Mouse (Mus musculus): Measurements from ENCODE around the gene Best3. TPM values are rescaled to one million over a fixed set of nuclear protein-coding genes. Genes with fewer than 3 reads are reported as not detected.
A peak's percentile ranks its signal among the peaks of the same experiment; 100 is the strongest.

Gene Best3
- polyA plus RNA-seq, 1 experiment from 2014 or later = 0.21 TPM

DNA sequence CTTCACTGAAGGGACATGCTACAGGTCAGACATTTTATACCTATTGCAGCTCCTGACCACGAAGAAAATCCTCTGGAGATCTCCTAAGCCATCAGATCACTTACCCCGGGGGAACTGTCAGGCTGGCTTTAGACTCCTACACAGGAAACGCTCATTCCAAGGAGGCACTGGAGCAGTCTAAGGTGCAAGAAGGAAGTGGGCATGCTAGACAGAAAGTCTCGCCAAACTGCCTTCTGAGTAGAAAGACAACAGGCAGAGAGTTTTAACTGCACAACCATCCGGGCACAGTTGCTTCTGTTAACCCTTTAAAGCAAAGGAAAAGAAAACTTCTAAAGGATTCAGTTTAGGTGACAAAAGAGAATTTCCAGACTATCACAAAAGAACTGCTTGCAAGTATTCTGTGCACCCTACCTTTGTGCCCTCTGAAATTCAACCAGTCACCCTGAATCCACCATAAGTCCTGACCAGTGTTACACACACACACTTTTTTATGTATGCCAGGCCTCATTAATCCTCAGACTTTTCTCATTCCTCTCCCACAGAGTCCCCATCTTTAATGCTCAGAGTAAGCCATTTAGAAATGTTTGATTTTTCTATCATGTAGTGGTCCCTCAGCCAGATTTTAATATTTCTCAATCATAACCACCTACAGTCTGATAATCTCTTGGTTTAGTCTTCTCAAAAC, 28.1 kb upstream of the Best3 start:
- H3K4me1 ChIP-seq = no peaks in the 10 kb centered on the region; the same call in 1 of the 2 replicates

GRCm38 (mm10) chr10:116962152-116962551, 24.0 kb upstream of the Best3 start:
- no peak overlapping the region for H3K4me2 ChIP-seq
- ATAC-seq (ENCODE audit: insufficient number of reproducible peaks, insufficient read depth, low FRiP score, low TSS enrichment, low read depth) = no peak
- no peaks in the 10 kb centered on the region for H3K9me3 ChIP-seq
- WGBS = 65% methylated on average over 14 of the region's 14 CpGs
- no peak overlapping the region for H3K9ac ChIP-seq
- H3K4me1 ChIP-seq = peaks cover 3% of the 10 kb centered on the region; the same call in 1 of the 2 replicates
- H3K27me3 ChIP-seq = no peaks in the 10 kb centered on the region
- no peak overlapping the region for H3K4me3 ChIP-seq
- no peaks in the 10 kb centered on the region for H3K36me3 ChIP-seq
- no peak overlapping the region for H3K27ac ChIP-seq

More for the DNA sequence above, 28.1 kb upstream of the Best3 start:
- H3K27ac ChIP-seq = no peak overlapping the region
- H3K4me2 ChIP-seq = no peak overlapping the region
- H3K36me3 ChIP-seq = 0 out of 2 replicates have a peak, but pooled peaks cover 3% of the 10 kb centered on the region
- H3K27me3 ChIP-seq = no peaks in the 10 kb centered on the region
- no peaks in the 10 kb centered on the region for H3K9me3 ChIP-seq
- WGBS = 23% methylated on average over 5 of the region's 5 CpGs
- no peak overlapping the region for H3K4me3 ChIP-seq
- no peak overlapping the region for H3K9ac ChIP-seq
- no peak for ATAC-seq (ENCODE audit: insufficient number of reproducible peaks, insufficient read depth, low FRiP score, low TSS enrichment, low read depth)

- no peaks in the 10 kb centered on the region for H3K27me3 ChIP-seq
- no peak overlapping the region for H3K4me2 ChIP-seq
- 67% methylated on average over 17 of the region's 17 CpGs for WGBS
- peaks cover 3% of the 10 kb centered on the region; the same call in 1 of the 2 replicates for H3K4me1 ChIP-seq
- no peaks in the 10 kb centered on the region for H3K9me3 ChIP-seq
- H3K9ac ChIP-seq = no peak overlapping the region
- no peak overlapping the region for H3K27ac ChIP-seq
- no peak overlapping the region for H3K4me3 ChIP-seq
- no peak for ATAC-seq (ENCODE audit: insufficient number of reproducible peaks, insufficient read depth, low FRiP score, low TSS enrichment, low read depth)
- H3K36me3 ChIP-seq = no peaks in the 10 kb centered on the region
Measured at GRCm38 (mm10) chr10:116962803-116963202, 23.3 kb upstream of the Best3 start.

DNA sequence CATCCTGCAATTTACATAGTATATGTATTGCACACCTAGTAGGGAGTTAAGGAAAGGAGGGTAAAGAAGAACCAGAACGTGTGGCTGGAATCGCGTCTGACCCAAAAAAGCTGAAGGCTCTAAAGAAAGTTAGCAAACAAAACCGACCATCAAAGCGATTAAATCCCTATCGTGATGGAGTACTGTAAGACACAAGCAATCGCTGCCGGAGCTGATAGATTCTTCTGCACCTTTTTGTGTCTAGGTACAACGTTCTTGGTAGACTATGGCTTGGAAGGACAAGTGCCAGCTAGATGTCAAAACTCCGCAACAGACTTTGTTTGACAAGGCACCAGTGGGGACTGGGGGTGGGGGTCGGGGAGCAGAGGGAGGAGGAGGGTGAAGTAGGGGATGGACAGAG, 22.0 kb upstream of the Best3 start:
- no peaks in the 10 kb centered on the region for H3K36me3 ChIP-seq
- H3K4me1 ChIP-seq = peaks cover 3% of the 10 kb centered on the region; the same call in 1 of the 2 replicates
- no peaks in the 10 kb centered on the region for H3K27me3 ChIP-seq
- no peak overlapping the region for H3K27ac ChIP-seq
- no peak overlapping the region for H3K9ac ChIP-seq
- H3K9me3 ChIP-seq = no peaks in the 10 kb centered on the region
- ATAC-seq (ENCODE audit: insufficient number of reproducible peaks, insufficient read depth, low FRiP score, low TSS enrichment, low read depth) = no peak
- WGBS = 73% methylated on average over 11 of the region's 11 CpGs
- no peak overlapping the region for H3K4me3 ChIP-seq
- no peak overlapping the region for H3K4me2 ChIP-seq

GRCm38 (mm10) chr10:116964571-116964970, 21.5 kb upstream of the Best3 start:
- ATAC-seq (ENCODE audit: insufficient number of reproducible peaks, insufficient read depth, low FRiP score, low TSS enrichment, low read depth) = no peak
- WGBS = 79% methylated on average over 4 of the region's 4 CpGs
- no peaks in the 10 kb centered on the region for H3K9me3 ChIP-seq
- H3K27ac ChIP-seq = no peak overlapping the region
- H3K9ac ChIP-seq = no peak overlapping the region
- H3K4me2 ChIP-seq = no peak overlapping the region
- H3K27me3 ChIP-seq = no peaks in the 10 kb centered on the region
- H3K36me3 ChIP-seq = no peaks in the 10 kb centered on the region
- no peak overlapping the region for H3K4me3 ChIP-seq
- H3K4me1 ChIP-seq = peaks cover 3% of the 10 kb centered on the region; the same call in 1 of the 2 replicates

- Histone ChIP-seq H3K9ac (no peak overlapping the region), H3K4me2 (no peak overlapping the region), H3K27ac (peak overlapping the region; percentile 64; the same call in 1 of the 2 replicates), H3K36me3 (no peaks in the 10 kb centered on the region), H3K4me3 (no peak overlapping the region), H3K9me3 (no peaks in the 10 kb centered on the region), H3K27me3 (no peaks in the 10 kb centered on the region), H3K4me1 (peaks cover 3% of the 10 kb centered on the region; the same call in 1 of the 2 replicates)
- peak; percentile 59; the same call in 1 of the 2 replicates for ATAC-seq (ENCODE audit: insufficient number of reproducible peaks, insufficient read depth, low FRiP score, low TSS enrichment, low read depth)
- 27% methylated on average over 5 of the region's 5 CpGs for WGBS
Measured at GRCm38 (mm10) chr10:116965297-116965696, 20.8 kb upstream of the Best3 start.

DNA sequence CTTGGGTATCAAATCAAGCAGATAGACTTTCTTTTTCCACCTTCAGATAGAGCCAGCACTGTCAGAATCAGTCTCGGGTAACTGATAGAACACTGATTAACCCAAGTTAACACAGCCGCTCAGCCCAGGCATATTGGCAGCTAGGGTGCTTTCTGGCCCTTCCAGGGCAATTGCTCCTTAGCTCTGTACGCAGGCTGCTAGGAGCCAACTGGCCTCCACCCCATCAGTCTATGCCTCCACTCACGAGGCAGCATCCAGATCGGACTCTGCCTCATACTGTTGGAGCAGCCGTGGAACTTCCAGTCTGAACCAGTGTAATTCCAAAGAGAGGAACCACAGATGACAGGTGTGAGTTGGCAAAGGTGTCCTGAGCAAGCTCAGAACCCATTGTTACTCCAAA, 20.0 kb upstream of the Best3 start:
- H3K36me3 ChIP-seq = no peaks in the 10 kb centered on the region
- peak overlapping the region; percentile 64; the same call in 1 of the 2 replicates for H3K27ac ChIP-seq
- H3K4me3 ChIP-seq = no peak overlapping the region
- no peaks in the 10 kb centered on the region for H3K27me3 ChIP-seq
- 84% methylated on average over 6 of the region's 6 CpGs for WGBS
- no peak overlapping the region for H3K4me2 ChIP-seq
- ATAC-seq (ENCODE audit: insufficient number of reproducible peaks, insufficient read depth, low FRiP score, low TSS enrichment, low read depth) = no peak
- peaks cover 3% of the 10 kb centered on the region; the same call in 1 of the 2 replicates for H3K4me1 ChIP-seq
- no peaks in the 10 kb centered on the region for H3K9me3 ChIP-seq
- H3K9ac ChIP-seq = no peak overlapping the region

- ATAC-seq (ENCODE audit: insufficient number of reproducible peaks, insufficient read depth, low FRiP score, low TSS enrichment, low read depth) = no peak
- Histone ChIP-seq H3K27me3 (no peaks in the 10 kb centered on the region), H3K9me3 (no peaks in the 10 kb centered on the region), H3K4me1 (peaks cover 3% of the 10 kb centered on the region; the same call in 1 of the 2 replicates), H3K27ac (no peak overlapping the region), H3K36me3 (no peaks in the 10 kb centered on the region), H3K4me2 (no peak overlapping the region), H3K4me3 (no peak overlapping the region), H3K9ac (no peak overlapping the region)
- WGBS = 80% methylated on average over 4 of the region's 4 CpGs
Measured at GRCm38 (mm10) chr10:116968741-116969140, 17.4 kb upstream of the Best3 start.

- H3K27me3 ChIP-seq = no peaks in the 10 kb centered on the region
- ATAC-seq (ENCODE audit: insufficient number of reproducible peaks, insufficient read depth, low FRiP score, low TSS enrichment, low read depth) = no peak
- H3K4me1 ChIP-seq = no peaks in the 10 kb centered on the region
- H3K4me3 ChIP-seq = no peak within 1 kb of the TSS
- no peaks in the 10 kb centered on the region for H3K9me3 ChIP-seq
- no peak within 1 kb of the TSS for H3K4me2 ChIP-seq
- no peak within 1 kb of the TSS for H3K9ac ChIP-seq
- H3K27ac ChIP-seq = no peak within 1 kb of the TSS
- 92% methylated on average over 6 of the region's 6 CpGs for WGBS
- H3K36me3 ChIP-seq = no peaks in the 10 kb centered on the region
Measured at GRCm38 (mm10) chr10:116972509-116972908, 13.6 kb upstream of the Best3 start, which contains the start of gene Gm10271. Gene Gm10271, minus strand, starts transcription at chr10:116972609.

- Histone ChIP-seq H3K4me3 (no peak overlapping the region), H3K36me3 (no peaks in the 10 kb centered on the region), H3K4me1 (no peaks in the 10 kb centered on the region), H3K27me3 (no peaks in the 10 kb centered on the region), H3K27ac (no peak overlapping the region), H3K9me3 (no peaks in the 10 kb centered on the region), H3K9ac (no peak overlapping the region), H3K4me2 (no peak overlapping the region)
- ATAC-seq (ENCODE audit: insufficient number of reproducible peaks, insufficient read depth, low FRiP score, low TSS enrichment, low read depth) = no peak
- WGBS = 54% methylated on average over 4 of the region's 4 CpGs
Measured at GRCm38 (mm10) chr10:116977455-116977854, 8.7 kb upstream of the Best3 start.

DNA sequence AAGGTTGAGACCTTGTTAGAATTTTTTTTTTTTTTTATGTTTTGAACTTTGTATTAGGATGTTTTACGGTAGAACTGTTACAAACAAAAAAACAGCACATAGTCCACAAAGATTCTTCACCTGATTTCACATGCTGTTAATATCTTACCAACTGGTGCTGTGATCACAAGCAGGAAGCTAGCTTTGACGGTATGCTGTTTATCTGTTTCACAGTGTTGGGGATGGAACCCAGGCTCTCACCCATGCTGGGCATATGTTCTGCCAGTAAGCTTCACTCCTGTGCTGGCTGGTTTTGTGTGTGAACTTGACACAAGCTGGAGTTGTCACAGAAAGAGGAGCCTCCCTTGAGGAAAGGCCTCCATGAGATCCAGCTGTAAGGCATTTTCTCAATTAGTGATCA, 8.3 kb upstream of the Best3 start:
- Histone ChIP-seq H3K9me3 (no peaks in the 10 kb centered on the region), H3K27me3 (no peaks in the 10 kb centered on the region), H3K27ac (no peak overlapping the region), H3K9ac (no peak overlapping the region), H3K36me3 (no peaks in the 10 kb centered on the region), H3K4me1 (no peaks in the 10 kb centered on the region), H3K4me2 (no peak overlapping the region), H3K4me3 (no peak overlapping the region)
- no peak for ATAC-seq (ENCODE audit: insufficient number of reproducible peaks, insufficient read depth, low FRiP score, low TSS enrichment, low read depth)
- 70% methylated on average over 2 of the region's 2 CpGs for WGBS

GRCm38 (mm10) chr10:116978841-116979240, 7.3 kb upstream of the Best3 start:
- ATAC-seq (ENCODE audit: insufficient number of reproducible peaks, insufficient read depth, low FRiP score, low TSS enrichment, low read depth) = no peak
- WGBS = 89% methylated on average over 9 of the region's 9 CpGs
- H3K4me2 ChIP-seq = no peak overlapping the region
- H3K36me3 ChIP-seq = no peaks in the 10 kb centered on the region
- no peaks in the 10 kb centered on the region for H3K4me1 ChIP-seq
- H3K27ac ChIP-seq = no peak overlapping the region
- no peak overlapping the region for H3K4me3 ChIP-seq
- H3K9ac ChIP-seq = no peak overlapping the region
- no peaks in the 10 kb centered on the region for H3K27me3 ChIP-seq
- H3K9me3 ChIP-seq = no peaks in the 10 kb centered on the region
